Mouse (Mus musculus): ENCODE measurements around the gene 4930539E08Rik. TPM values are rescaled to one million over a fixed set of nuclear protein-coding genes. Genes with fewer than 3 reads are reported as not detected.

The 4930539E08Rik gene
- total and polyA plus RNA-seq, 2 experiments from 2014 or later = 2.1 to 3.3 TPM

DNA sequence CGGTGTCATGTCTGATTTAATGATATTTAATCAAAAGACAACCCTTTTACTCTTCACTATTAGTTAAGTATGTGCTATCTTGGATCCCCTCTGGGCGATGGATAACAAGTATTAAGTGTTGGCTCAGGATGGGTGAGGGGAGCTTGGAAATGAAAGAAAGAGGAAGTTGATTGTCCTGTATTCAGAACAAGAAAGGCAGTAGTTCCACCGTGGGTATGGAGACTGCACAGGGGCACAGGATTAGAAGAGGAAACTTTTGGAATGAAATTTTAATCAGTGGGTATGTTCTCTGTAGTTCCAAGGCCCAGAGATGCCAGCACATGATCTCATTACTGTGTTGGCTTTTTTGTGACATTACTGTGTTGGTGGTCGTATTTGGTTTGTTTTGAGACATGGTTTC, 35.6 kb upstream of the 4930539E08Rik start:
- Histone ChIP-seq H3K9me3 (ENCODE audit: low read length) (no peaks in the 10 kb centered on the region), H3K4me1 (ENCODE audit: insufficient read depth) (peaks cover 12% of the 10 kb centered on the region), H3K9ac (no peak overlapping the region), H3K36me3 (ENCODE audit: insufficient read depth) (no peaks in the 10 kb centered on the region), H3K4me3 (ENCODE audit: low read depth, low read length) (no peak overlapping the region), H3K27me3 (ENCODE audit: insufficient read depth, low read length) (no peaks in the 10 kb centered on the region), H3K27ac (ENCODE audit: low read depth, low read length) (no peak overlapping the region), H3K4me2 (ENCODE audit: low read depth) (no peak overlapping the region)
- DNase-seq = no peak
- TF ChIP-seq CTCF (IDR thresholded peaks at IDR 0.05; ENCODE audit: low read depth) = no peak
- 69% methylated on average over 4 of the region's 4 CpGs for WGBS
- ATAC-seq = no peak

DNA sequence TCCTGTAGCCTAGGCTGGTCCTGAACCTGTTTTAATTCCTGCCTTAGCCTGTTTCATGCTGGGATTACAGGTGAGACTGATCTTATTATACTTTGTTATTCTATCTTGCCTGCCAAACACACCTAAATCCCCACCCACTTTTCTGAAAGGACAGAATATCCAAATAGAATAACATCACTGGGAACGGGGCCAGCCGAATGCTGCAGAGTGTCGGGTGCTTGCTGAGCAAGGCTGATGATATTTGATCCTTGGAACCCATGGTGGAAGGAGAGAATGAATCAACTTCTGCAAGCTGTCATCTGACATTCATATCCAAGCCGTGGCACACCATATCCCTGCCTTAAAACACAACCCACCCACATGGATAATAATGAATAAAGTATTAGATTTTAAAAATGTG, 33.5 kb upstream of the 4930539E08Rik start:
- Histone ChIP-seq H3K4me3 (ENCODE audit: low read depth, low read length) (no peak overlapping the region), H3K36me3 (ENCODE audit: insufficient read depth) (no peaks in the 10 kb centered on the region), H3K27me3 (ENCODE audit: insufficient read depth, low read length) (no peaks in the 10 kb centered on the region), H3K4me1 (ENCODE audit: insufficient read depth) (peaks cover 4% of the 10 kb centered on the region), H3K9ac (no peak overlapping the region), H3K27ac (ENCODE audit: low read depth, low read length) (no peak overlapping the region), H3K4me2 (ENCODE audit: low read depth) (no peak overlapping the region), H3K9me3 (ENCODE audit: low read length) (no peaks in the 10 kb centered on the region)
- ATAC-seq (no peak), DNase-seq (no peak)
- WGBS = 71% methylated on average over 4 of the region's 4 CpGs
- TF ChIP-seq CTCF (IDR thresholded peaks at IDR 0.05; ENCODE audit: low read depth) = no peak

DNA sequence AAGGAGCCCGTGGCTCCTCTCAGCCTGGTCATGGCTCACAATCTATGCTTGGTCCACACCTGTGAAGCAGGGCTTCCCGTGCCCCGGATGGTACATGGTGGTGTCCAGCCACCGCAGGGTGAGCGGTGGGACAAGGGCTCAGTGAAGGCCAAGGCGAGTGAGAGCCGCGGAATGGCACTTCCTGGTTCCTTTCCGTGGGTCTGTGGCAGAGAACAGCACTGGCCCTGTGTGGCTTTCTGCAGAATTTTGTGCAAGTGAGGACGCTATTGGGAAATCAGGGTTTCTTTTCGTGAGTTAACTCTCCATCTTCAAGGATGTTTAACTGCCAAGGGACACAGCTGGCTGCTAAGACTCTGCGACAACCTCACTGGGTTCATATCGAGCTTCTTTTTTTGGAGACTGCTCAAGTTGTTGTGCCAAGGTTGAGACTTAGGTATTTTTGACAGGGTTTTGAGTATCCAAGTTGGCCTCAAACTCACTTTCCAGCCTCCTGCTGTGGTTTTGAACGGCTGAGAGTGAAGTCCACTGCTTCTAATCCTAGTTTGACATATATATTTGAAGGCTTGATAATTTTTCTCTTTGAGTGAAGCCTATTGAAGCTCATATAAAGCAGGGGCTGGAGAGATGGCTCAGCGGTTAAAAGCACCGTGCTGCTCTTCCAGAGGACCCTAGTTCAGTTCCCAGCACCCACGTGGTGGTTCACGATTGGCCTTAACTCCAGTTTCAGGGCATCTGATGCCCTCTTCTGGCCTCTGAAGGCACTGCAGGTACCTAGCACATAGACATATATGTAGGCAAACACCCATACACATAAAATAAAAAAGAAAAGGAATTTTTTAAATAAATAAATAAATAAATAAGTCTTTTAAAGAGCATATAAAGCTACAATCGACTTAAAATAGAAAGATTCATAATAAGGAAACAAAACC, 32.2 kb upstream of the 4930539E08Rik start:
- Histone ChIP-seq H3K4me1 (ENCODE audit: insufficient read depth) (no peaks in the 10 kb centered on the region), H3K9ac (no peak overlapping the region), H3K4me3 (ENCODE audit: low read depth, low read length) (no peak overlapping the region), H3K9me3 (ENCODE audit: low read length) (no peaks in the 10 kb centered on the region), H3K36me3 (ENCODE audit: insufficient read depth) (no peaks in the 10 kb centered on the region), H3K27me3 (ENCODE audit: insufficient read depth, low read length) (no peaks in the 10 kb centered on the region), H3K4me2 (ENCODE audit: low read depth) (no peak overlapping the region), H3K27ac (ENCODE audit: low read depth, low read length) (no peak overlapping the region)
- TF ChIP-seq CTCF (IDR thresholded peaks at IDR 0.05; ENCODE audit: low read depth) = 0 out of 2 replicates have a peak, but pooled peaks have one; percentile 14
- ATAC-seq (no peak), DNase-seq (no peak)
- 94% methylated on average over 19 of the region's 19 CpGs for WGBS

DNA sequence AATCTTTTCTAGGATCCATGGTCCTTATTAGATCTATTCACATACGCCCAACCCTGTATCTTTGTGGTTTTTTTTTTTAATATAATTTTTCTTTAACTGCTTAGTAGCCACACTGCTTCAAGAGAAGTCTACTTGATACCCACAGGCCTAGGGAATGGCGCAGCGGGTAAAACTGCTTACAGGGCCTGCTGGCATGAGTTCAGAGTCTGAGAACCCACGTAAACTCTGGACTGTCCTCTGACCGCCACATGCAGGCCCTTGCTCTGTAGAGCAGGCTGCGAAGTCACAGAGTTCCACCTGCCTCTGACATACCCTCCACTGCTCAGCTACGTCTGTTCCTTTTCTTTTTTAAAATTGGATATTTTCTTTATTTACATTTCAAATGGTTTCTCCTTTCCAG, 29.4 kb upstream of the 4930539E08Rik start:
- H3K27me3 ChIP-seq (ENCODE audit: insufficient read depth, low read length) = no peaks in the 10 kb centered on the region
- ATAC-seq (no peak), DNase-seq (no peak)
- no peaks in the 10 kb centered on the region for H3K9me3 ChIP-seq (ENCODE audit: low read length)
- H3K9ac ChIP-seq = no peak overlapping the region
- no peaks in the 10 kb centered on the region for H3K4me1 ChIP-seq (ENCODE audit: insufficient read depth)
- H3K4me2 ChIP-seq (ENCODE audit: low read depth) = no peak overlapping the region
- H3K36me3 ChIP-seq (ENCODE audit: insufficient read depth) = no peaks in the 10 kb centered on the region
- TF ChIP-seq CTCF (IDR thresholded peaks at IDR 0.05; ENCODE audit: low read depth) = no peak
- 91% methylated on average over 7 of the region's 7 CpGs for WGBS
- no peak overlapping the region for H3K27ac ChIP-seq (ENCODE audit: low read depth, low read length)
- H3K4me3 ChIP-seq (ENCODE audit: low read depth, low read length) = no peak overlapping the region

DNA sequence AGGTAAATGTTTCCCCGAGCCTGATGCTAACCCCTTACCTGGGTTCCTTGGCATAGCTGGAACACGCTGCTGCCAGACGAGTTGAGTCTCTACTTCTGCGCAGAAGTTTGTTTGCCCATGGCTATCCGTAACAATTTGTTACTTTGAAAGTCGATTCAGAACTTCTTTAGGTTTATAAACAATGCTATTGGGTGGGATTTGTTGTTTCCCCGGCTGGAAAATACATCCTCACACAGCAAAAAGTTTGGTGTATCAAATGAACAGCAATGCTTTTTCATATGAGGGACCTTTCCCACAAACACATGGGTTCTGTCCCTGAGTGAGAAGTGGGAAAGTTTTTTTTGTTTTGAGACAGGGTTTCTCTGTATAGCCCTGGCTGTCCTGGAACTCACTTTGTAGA, 28.6 kb upstream of the 4930539E08Rik start, which contains the start of gene Pxt1:
Pxt1 (minus strand) TSS at position 101 of the 400 bp plus-strand sequence.
- Histone ChIP-seq H3K4me2 (ENCODE audit: low read depth) (no peak within 1 kb of the TSS), H3K36me3 (ENCODE audit: insufficient read depth) (no peaks in the 10 kb centered on the region), H3K27ac (ENCODE audit: low read depth, low read length) (no peak within 1 kb of the TSS), H3K4me1 (ENCODE audit: insufficient read depth) (no peaks in the 10 kb centered on the region), H3K9ac (no peak within 1 kb of the TSS), H3K4me3 (ENCODE audit: low read depth, low read length) (no peak within 1 kb of the TSS), H3K9me3 (ENCODE audit: low read length) (no peaks in the 10 kb centered on the region), H3K27me3 (ENCODE audit: insufficient read depth, low read length) (no peaks in the 10 kb centered on the region)
- DNase-seq (no peak), ATAC-seq (no peak)
- WGBS = 92% methylated on average over 7 of the region's 7 CpGs
- no peak for TF ChIP-seq CTCF (IDR thresholded peaks at IDR 0.05; ENCODE audit: low read depth)

DNA sequence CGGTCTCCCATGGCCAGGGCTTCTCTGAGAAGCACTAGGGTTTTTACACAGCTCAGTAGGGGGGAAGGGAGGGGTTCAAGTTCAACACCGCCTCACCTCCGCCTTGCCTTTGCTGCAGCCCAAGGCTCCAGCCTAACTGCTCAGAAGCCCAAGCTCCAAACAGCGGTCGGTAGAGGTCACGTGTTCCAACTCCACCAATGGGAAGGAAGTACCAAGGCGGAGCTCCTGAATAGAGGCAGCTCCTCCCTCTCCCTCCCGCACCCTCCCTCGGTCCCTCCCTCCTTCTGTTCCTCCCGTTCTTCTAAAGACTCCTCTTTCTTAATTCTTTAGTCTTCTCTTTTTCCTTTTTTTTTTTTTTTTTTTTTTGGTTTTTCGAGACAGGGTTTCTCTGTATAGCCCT, 27.0 kb upstream of the 4930539E08Rik start:
- Histone ChIP-seq H3K36me3 (ENCODE audit: insufficient read depth) (no peaks in the 10 kb centered on the region), H3K4me1 (ENCODE audit: insufficient read depth) (no peaks in the 10 kb centered on the region), H3K27ac (ENCODE audit: low read depth, low read length) (no peak overlapping the region), H3K4me2 (ENCODE audit: low read depth) (no peak overlapping the region), H3K4me3 (ENCODE audit: low read depth, low read length) (no peak overlapping the region), H3K9ac (no peak overlapping the region), H3K27me3 (ENCODE audit: insufficient read depth, low read length) (no peaks in the 10 kb centered on the region), H3K9me3 (ENCODE audit: low read length) (no peaks in the 10 kb centered on the region)
- ATAC-seq = no peak
- DNase-seq = no peak
- WGBS = 74% methylated on average over 10 of the region's 11 CpGs
- TF ChIP-seq CTCF (IDR thresholded peaks at IDR 0.05; ENCODE audit: low read depth) = no peak

DNA sequence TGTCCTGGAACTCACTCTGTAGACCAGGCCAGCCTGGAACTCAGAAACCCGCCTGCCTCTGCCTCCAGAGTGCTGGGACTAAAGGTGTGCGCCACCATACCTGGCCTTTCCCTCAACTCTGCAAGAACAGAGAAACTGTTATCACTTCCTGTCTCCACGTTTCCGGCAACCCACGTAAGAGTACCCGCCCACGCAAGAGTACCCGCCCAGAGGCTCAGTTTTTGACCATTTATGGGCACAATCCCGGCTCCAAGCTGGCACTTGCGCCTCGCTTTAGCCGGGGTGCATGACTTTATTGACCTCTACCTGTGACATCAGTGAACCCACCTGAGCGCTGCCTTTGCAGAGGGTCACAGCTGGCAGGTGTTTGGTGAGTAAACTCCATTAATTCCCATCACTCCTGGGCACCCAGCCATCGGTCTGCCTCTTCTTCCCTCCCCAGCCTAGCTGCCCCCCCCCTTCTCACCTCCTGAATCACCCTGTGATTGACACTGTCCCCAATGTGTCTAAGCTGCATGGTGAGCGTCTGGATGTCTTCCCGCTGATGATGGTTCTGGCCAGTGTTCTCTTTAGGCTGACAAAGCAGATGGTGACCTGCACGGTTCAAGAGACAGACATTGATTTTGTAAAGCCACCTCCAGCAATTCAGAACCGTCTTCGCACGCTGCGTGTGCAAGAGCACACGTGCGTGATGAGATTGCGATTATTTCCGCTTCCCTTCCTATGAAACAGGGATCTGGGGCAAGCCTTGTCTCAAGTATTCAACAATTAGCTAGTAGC, 25.8 kb upstream of the 4930539E08Rik start:
- H3K9ac ChIP-seq = no peak overlapping the region
- no peaks in the 10 kb centered on the region for H3K27me3 ChIP-seq (ENCODE audit: insufficient read depth, low read length)
- H3K4me1 ChIP-seq (ENCODE audit: insufficient read depth) = no peaks in the 10 kb centered on the region
- no peak for ATAC-seq
- no peak overlapping the region for H3K4me3 ChIP-seq (ENCODE audit: low read depth, low read length)
- WGBS = 86% methylated on average over 25 of the region's 25 CpGs
- H3K36me3 ChIP-seq (ENCODE audit: insufficient read depth) = no peaks in the 10 kb centered on the region
- no peak overlapping the region for H3K4me2 ChIP-seq (ENCODE audit: low read depth)
- no peak for DNase-seq
- H3K9me3 ChIP-seq (ENCODE audit: low read length) = no peaks in the 10 kb centered on the region
- no peak for TF ChIP-seq CTCF (IDR thresholded peaks at IDR 0.05; ENCODE audit: low read depth)
- H3K27ac ChIP-seq (ENCODE audit: low read depth, low read length) = no peak overlapping the region
